Mouse (Mus musculus) 416B (cell line): ENCODE data around the gene Arhgap32.

Experiments used
- DNase-seq: peaks from one replicate; pipeline ENCODE4 v3.0.0; 2011; ENCODE audit warnings: low read depth

Gene Arhgap32

DNA sequence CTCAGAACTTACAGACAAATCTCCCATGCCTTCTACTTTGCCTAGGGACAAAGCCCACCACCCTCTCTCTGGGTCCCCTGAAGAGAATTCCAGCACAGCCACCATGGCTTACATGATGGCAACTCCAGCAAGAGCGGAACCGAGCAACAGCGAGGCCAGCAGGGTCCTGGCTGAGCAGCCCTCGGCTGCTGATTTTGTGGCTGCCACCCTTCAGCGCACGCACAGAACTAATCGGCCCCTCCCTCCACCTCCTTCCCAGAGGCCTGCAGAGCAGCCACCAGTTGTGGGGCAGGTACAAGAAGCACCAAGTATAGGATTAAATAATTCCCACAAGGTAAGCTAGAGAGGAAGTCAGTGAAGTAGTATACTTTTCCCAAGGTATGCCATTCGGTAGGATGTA is 141.4 kb downstream of the Arhgap32 start:
- no peak for DNase-seq

GRCm38 (mm10) chr9:32257882-32258281 is 141.9 kb downstream of the Arhgap32 start:
- DNase-seq: no peak

- DNase-seq: peak; percentile 83
Observed at GRCm38 (mm10) chr9:32271896-32272444, 156.0 kb downstream of the Arhgap32 start.

GRCm38 (mm10) chr9:32278052-32278451 is 162.1 kb downstream of the Arhgap32 start:
- no peak for DNase-seq

GRCm38 (mm10) chr9:32279789-32280188 is 163.9 kb downstream of the Arhgap32 start:
- DNase-seq: no peak

GRCm38 (mm10) chr9:32280456-32280855 is 164.5 kb downstream of the Arhgap32 start:
- DNase-seq: peak; percentile 73

DNA sequence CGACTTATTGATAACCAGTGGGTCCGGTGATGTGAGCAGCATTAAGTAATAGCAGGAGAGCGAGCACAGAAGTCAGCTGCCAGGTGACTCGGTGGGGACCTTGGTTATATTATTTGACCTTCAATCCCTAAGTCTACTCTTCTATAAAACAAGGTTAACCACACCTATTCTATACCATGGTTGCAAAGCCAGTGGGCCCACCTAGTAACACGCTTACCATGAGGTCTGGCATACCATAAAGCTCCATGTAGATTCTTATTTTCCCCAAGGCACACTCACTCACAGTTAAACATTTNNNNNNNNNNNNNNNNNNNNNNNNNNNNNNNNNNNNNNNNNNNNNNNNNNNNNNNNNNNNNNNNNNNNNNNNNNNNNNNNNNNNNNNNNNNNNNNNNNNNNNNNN is 167.7 kb downstream of the Arhgap32 start:
- no peak for DNase-seq

DNA sequence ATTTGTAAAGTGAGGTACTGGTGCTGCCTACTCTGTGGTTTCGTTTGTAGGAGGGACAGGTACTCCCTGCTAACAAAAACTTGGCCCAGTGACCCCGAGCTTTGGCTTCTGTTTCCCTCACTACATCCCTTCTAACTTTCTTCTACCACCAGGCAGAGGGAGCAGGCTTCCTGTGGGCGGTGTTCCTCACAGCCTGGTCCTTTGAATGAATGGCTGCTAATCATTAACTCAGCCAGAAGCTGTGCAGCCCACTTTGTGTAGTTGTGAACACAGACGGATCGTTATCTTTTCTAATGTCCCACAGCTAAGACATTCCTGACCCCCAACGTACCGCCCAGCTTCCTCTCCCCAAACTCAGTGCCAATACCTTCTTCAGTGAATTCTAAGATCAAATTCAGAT is 175.7 kb downstream of the Arhgap32 start:
- DNase-seq: no peak

- no peak for DNase-seq
Observed at GRCm38 (mm10) chr9:32292686-32293085, 176.8 kb downstream of the Arhgap32 start.

- no peak for DNase-seq
Observed at GRCm38 (mm10) chr9:32295061-32295800, 179.3 kb downstream of the Arhgap32 start.

- no peak for DNase-seq
Observed at GRCm38 (mm10) chr9:32302501-32303150, 186.7 kb downstream of the Arhgap32 start.

GRCm38 (mm10) chr9:32311786-32312185 is 195.8 kb downstream of the Arhgap32 start:
- DNase-seq: no peak

DNA sequence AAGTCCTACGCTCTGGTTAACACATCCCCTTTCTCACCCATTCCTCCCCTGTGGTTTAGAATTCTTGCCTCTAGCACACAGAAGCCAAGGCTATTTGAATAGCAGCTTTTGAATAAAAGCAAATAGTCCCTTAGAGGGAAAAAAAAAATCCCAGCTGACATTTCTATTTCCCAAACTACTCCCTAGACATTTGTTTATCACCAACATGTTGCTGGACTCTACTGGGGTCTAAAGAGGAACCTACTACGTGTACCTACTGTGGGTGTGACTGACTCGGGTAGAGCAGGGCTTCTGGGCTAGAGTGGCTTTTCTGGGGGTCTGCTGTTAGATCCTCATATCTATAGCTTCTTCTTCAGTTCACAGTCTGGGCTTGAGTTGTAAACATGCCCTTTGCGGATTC is 196.3 kb downstream of the Arhgap32 start:
- no peak for DNase-seq

DNA sequence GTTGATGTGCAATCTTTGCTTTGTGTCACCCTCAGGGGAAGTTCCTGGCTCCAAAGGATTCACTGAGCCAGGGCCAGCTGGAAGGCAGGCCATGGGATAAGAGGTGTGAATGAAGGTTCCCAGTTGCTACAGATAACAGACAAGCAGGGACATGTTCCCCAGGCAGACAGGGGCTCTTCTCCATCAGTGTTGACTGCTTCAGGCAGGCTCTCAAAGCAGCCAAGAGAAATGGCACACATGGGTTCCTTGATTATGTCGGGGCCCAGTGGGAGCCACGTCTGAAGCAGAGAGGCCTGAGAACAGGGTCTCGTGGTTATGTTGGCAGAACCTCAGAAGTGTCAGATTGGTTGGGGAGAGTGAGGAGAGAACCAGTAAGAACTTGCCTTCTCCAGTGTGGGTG is 198.1 kb downstream of the Arhgap32 start:
- DNase-seq: no peak

- DNase-seq: no peak
Observed at GRCm38 (mm10) chr9:32315999-32316398, 200.1 kb downstream of the Arhgap32 start.
